Mouse (Mus musculus): ENCODE measurements at regions not wholly inside any gene's neighbourhood (a gene's known extent, or its start where the extent isn't known, plus 50 kb on each side); places are given as distances from the start of the nearest gene placed in this dataset.

GRCm38 (mm10) chr13:107514236-107514635 is 492.3 kb upstream of the Kif2a start:
- ATAC-seq (replicated peaks) = no peak
- no peaks in the 10 kb centered on the region for H3K4me1 ChIP-seq
- H3K9ac ChIP-seq = no peak overlapping the region
- H3K27ac ChIP-seq = no peak overlapping the region
- H3K4me2 ChIP-seq = no peak overlapping the region
- 85% methylated on average over 3 of the region's 3 CpGs for WGBS
- no peaks in the 10 kb centered on the region for H3K27me3 ChIP-seq (replicated peaks)
- H3K4me3 ChIP-seq = no peak overlapping the region
- no peaks in the 10 kb centered on the region for H3K36me3 ChIP-seq (replicated peaks)
- H3K9me3 ChIP-seq = no peaks in the 10 kb centered on the region

DNA sequence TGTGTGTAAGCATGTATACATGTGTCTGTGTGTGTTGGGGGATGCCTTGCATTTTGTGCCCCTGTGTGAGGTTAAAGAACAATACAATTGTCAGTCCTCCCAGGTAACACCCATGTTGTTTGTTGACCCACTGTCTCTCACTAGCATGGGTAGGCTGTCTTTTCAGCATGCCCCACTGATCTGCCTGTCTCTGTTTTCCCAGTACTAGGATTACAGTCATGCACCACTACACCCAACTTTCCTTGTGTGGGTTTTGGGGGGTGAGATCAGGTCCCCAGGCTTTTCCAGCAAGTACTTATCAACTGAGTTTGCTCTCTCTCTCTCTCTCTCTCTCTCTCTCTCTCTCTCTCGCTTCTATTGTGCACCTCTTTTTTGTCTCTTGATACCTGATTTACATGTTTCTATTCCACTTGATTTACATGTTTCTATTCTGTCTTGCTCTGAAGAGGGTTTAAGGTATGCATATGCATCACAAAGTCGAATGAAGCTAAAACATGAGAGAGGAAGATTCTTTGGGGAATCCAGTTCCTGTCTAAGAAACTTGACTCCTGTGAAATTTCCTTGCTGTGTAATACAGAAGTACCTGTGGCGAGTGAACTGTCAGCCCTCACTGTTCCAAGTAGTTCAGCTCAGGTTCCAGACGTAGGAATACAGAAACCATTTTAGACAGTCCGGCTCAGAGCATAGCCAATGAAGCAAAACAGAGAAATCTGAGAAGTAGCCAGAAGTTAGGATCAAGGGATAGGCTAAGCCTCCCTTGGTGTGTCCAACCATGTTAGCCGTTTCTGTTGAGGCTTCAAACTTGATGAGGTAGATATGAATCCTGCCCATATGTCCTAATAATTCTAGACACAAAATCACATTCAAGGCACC is 491.6 kb upstream of the Kif2a start:
- no peak overlapping the region for H3K9ac ChIP-seq
- no peak overlapping the region for H3K4me3 ChIP-seq
- no peak for ATAC-seq (replicated peaks)
- H3K27me3 ChIP-seq (replicated peaks) = no peaks in the 10 kb centered on the region
- no peaks in the 10 kb centered on the region for H3K9me3 ChIP-seq
- WGBS = 66% methylated on average over 6 of the region's 6 CpGs
- no peak overlapping the region for H3K27ac ChIP-seq
- no peaks in the 10 kb centered on the region for H3K4me1 ChIP-seq
- no peak overlapping the region for H3K4me2 ChIP-seq
- H3K36me3 ChIP-seq (replicated peaks) = no peaks in the 10 kb centered on the region

DNA sequence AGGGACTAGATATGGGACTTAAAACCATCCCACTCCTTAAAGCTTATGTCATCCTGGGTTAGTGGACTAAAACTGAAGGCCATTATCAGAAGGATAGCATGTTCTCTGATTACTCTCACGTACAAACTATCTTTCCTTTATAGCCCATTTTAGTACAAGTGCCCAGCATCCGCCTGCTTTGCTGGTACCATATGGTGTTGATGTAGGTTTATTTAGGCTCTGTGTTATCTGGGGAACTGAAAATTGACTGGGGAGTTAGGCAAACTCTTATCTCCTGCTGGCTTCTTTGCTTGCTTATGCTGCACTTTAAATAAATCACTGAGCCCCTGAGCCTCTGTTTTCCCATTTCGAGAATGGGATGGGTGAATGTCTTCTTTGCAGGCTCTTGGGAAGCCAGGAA is 485.4 kb upstream of the Kif2a start:
- H3K4me3 ChIP-seq = no peak overlapping the region
- no peak overlapping the region for H3K9ac ChIP-seq
- 73% methylated on average over 3 of the region's 3 CpGs for WGBS
- no peaks in the 10 kb centered on the region for H3K4me1 ChIP-seq
- H3K36me3 ChIP-seq (replicated peaks) = no peaks in the 10 kb centered on the region
- no peak overlapping the region for H3K4me2 ChIP-seq
- no peaks in the 10 kb centered on the region for H3K9me3 ChIP-seq
- H3K27me3 ChIP-seq (replicated peaks) = no peaks in the 10 kb centered on the region
- ATAC-seq (replicated peaks) = no peak
- H3K27ac ChIP-seq = no peak overlapping the region

DNA sequence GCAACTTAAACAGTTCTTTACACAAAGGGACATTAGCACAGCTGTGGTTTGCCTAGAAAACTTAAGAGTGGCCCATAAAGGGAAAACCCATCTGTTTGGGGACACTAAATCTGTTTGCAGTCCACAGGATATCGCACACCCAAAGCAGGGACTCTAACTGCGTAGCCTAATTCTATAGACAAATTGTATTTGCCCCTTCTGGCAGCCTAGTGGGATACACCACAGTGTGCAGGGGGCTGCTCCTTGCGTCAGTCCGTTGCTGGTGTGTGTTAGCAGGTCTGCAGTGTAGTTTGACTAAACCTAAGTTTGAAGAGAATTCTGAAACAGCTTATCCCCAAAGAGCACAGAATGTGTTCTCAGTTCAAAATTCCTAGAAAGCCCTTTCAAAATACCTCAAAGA is 484.9 kb upstream of the Kif2a start:
- no peak overlapping the region for H3K4me3 ChIP-seq
- ATAC-seq (replicated peaks) = no peak
- 80% methylated on average over 4 of the region's 4 CpGs for WGBS
- no peak overlapping the region for H3K9ac ChIP-seq
- no peaks in the 10 kb centered on the region for H3K36me3 ChIP-seq (replicated peaks)
- H3K9me3 ChIP-seq = no peaks in the 10 kb centered on the region
- H3K4me1 ChIP-seq = no peaks in the 10 kb centered on the region
- H3K27ac ChIP-seq = no peak overlapping the region
- H3K27me3 ChIP-seq (replicated peaks) = no peaks in the 10 kb centered on the region
- H3K4me2 ChIP-seq = no peak overlapping the region

GRCm38 (mm10) chr13:107505318-107505717 is 483.4 kb upstream of the Kif2a start:
- no peak overlapping the region for H3K9ac ChIP-seq
- no peak overlapping the region for H3K27ac ChIP-seq
- no peaks in the 10 kb centered on the region for H3K4me1 ChIP-seq
- no peaks in the 10 kb centered on the region for H3K9me3 ChIP-seq
- no peak for ATAC-seq (replicated peaks)
- no peak overlapping the region for H3K4me2 ChIP-seq
- H3K27me3 ChIP-seq (replicated peaks) = no peaks in the 10 kb centered on the region
- no peaks in the 10 kb centered on the region for H3K36me3 ChIP-seq (replicated peaks)
- no peak overlapping the region for H3K4me3 ChIP-seq

GRCm38 (mm10) chr13:107502261-107502660 is 480.3 kb upstream of the Kif2a start:
- Histone ChIP-seq H3K4me3 (no peak overlapping the region), H3K4me1 (no peaks in the 10 kb centered on the region), H3K4me2 (no peak overlapping the region), H3K36me3 (replicated peaks) (no peaks in the 10 kb centered on the region), H3K9ac (no peak overlapping the region), H3K27ac (no peak overlapping the region), H3K27me3 (replicated peaks) (no peaks in the 10 kb centered on the region), H3K9me3 (no peaks in the 10 kb centered on the region)
- no peak for ATAC-seq (replicated peaks)
- 23% methylated on average over 7 of the region's 7 CpGs for WGBS

DNA sequence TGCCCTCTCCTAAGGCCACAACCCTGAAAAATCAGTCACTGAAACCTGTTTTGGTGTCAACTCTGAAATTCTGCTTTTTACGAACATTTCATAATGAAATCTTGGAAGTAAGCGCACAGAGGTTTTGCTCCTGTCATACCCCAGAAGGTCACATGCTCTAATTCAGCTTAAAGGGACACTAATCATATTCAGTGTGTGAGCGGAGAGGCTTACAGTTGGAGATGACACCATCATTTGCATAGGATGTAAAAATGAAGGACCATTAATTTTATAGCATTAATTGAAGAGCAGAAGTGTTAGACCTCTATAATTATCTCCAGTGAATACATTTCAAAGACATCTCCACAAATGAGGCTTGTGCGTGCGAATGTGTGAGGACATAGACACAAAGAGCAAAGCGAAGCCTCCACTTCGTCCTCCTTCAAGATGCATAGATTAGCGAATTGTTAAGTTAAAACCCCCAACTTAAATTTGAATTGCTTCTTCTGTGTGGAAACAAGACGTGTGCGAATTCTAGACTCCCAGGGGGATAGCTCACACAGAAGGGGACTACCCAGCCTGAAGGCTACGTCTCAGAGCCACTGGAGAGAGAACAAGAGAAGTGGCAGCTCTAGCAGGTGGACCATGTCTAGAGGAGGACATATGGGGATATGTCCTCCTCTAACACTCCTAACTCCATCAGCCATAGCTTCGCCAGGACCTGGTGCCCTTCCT is 479.0 kb upstream of the Kif2a start:
- no peaks in the 10 kb centered on the region for H3K27me3 ChIP-seq (replicated peaks)
- no peak overlapping the region for H3K9ac ChIP-seq
- no peak overlapping the region for H3K4me2 ChIP-seq
- H3K4me1 ChIP-seq = no peaks in the 10 kb centered on the region
- no peak overlapping the region for H3K27ac ChIP-seq
- ATAC-seq (replicated peaks) = no peak
- H3K9me3 ChIP-seq = no peaks in the 10 kb centered on the region
- 68% methylated on average over 12 of the region's 12 CpGs for WGBS
- no peak overlapping the region for H3K4me3 ChIP-seq
- no peaks in the 10 kb centered on the region for H3K36me3 ChIP-seq (replicated peaks)

GRCm38 (mm10) chr13:107499296-107499695 is 477.4 kb upstream of the Kif2a start:
- Histone ChIP-seq H3K4me1 (peaks cover 3% of the 10 kb centered on the region; the same call in 1 of the 2 replicates), H3K27me3 (replicated peaks) (no peaks in the 10 kb centered on the region), H3K4me2 (no peak overlapping the region), H3K27ac (no peak overlapping the region), H3K9me3 (no peaks in the 10 kb centered on the region), H3K36me3 (replicated peaks) (no peaks in the 10 kb centered on the region), H3K4me3 (no peak overlapping the region), H3K9ac (no peak overlapping the region)
- no peak for ATAC-seq (replicated peaks)
- 75% methylated on average over 4 of the region's 4 CpGs for WGBS

DNA sequence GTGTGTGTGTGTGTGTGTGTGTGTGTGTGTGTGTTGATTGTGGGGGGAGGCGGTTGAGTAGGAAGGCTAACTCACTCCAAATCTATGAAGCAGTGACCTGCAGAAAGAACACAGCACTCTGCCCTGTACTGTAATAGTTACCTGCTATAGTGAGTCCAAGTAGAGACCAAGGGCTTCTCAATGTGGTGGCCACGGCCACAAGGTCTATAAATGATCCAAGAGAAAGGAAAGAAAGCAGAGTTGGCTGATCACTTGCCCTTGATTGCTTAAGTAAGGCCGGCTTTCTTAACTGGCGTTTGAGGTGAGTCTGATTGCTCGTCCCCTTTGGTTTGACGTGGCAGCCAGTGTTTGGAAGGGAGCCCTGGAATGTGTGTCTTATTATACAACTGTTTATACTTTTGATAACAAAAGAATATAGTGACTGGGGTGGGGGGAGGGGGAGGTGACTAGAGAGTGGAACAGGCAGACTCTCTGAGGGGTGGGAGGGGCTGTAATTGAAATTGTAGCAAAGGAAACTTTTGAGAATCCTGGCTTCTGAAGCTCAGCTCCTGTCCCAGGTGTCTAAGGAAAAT is 473.3 kb upstream of the Kif2a start:
- no peak overlapping the region for H3K9ac ChIP-seq
- ATAC-seq (replicated peaks) = no peak
- H3K27ac ChIP-seq = no peak overlapping the region
- no peak overlapping the region for H3K4me3 ChIP-seq
- no peaks in the 10 kb centered on the region for H3K9me3 ChIP-seq
- H3K27me3 ChIP-seq (replicated peaks) = no peaks in the 10 kb centered on the region
- 49% methylated on average over 5 of the region's 6 CpGs for WGBS
- no peaks in the 10 kb centered on the region for H3K36me3 ChIP-seq (replicated peaks)
- no peak overlapping the region for H3K4me2 ChIP-seq
- peaks cover 10% of the 10 kb centered on the region for H3K4me1 ChIP-seq

GRCm38 (mm10) chr13:107493765-107494164 is 471.8 kb upstream of the Kif2a start:
- H3K27ac ChIP-seq = no peak overlapping the region
- no peak overlapping the region for H3K9ac ChIP-seq
- no peaks in the 10 kb centered on the region for H3K9me3 ChIP-seq
- peaks cover 10% of the 10 kb centered on the region for H3K4me1 ChIP-seq
- no peaks in the 10 kb centered on the region for H3K36me3 ChIP-seq (replicated peaks)
- no peak overlapping the region for H3K4me2 ChIP-seq
- whole genome bisulfite sequencing = 81% methylated on average over 13 of the region's 13 CpGs
- H3K4me3 ChIP-seq = no peak overlapping the region
- no peak for ATAC-seq (replicated peaks)
- no peaks in the 10 kb centered on the region for H3K27me3 ChIP-seq (replicated peaks)

DNA sequence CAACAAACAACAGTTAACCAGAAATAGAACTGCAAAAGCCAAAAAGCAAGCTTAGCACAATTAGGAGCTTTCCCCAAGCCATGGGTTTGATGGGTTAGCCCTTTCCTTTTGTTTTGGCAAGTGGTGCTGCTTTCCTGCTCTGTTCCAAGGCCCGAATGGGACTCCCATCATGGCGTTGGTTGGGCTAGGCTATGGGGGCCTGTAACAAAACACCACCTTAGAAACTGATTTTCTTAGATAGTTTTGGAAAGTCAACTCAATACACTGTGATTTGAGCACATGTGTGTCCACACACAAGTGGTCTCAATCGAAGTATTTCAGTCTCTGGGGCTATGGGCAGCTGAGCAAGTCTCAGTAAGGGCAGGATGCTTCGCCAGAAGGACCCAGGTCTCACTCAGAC is 470.5 kb upstream of the Kif2a start:
- WGBS = 88% methylated on average over 4 of the region's 4 CpGs
- H3K4me3 ChIP-seq = no peak overlapping the region
- no peaks in the 10 kb centered on the region for H3K27me3 ChIP-seq (replicated peaks)
- H3K36me3 ChIP-seq (replicated peaks) = no peaks in the 10 kb centered on the region
- peaks cover 10% of the 10 kb centered on the region for H3K4me1 ChIP-seq
- no peak overlapping the region for H3K27ac ChIP-seq
- no peak overlapping the region for H3K9ac ChIP-seq
- H3K4me2 ChIP-seq = no peak overlapping the region
- no peaks in the 10 kb centered on the region for H3K9me3 ChIP-seq
- no peak for ATAC-seq (replicated peaks)

DNA sequence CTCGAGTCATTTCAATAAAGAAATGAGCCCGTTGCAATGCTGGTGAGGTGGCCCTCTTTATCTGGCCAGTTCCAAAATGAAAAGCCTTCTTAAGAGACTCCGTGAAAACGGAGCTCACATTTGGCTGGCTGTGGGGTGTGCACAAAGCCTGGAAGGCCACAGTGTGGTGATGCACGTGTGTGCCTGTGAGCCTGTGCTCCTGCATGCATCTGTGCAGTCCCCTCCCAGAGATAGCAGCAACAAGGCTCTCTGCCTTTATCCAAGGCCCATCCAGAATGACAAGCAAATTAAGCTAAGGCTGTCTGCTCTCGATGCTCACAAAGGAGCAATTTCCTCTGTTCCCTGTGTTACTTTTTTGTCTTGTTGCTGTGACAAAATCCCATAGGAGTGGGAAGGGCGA is 469.5 kb upstream of the Kif2a start:
- Histone ChIP-seq H3K27me3 (replicated peaks) (no peaks in the 10 kb centered on the region), H3K36me3 (replicated peaks) (no peaks in the 10 kb centered on the region), H3K9ac (no peak overlapping the region), H3K4me1 (peaks cover 10% of the 10 kb centered on the region), H3K27ac (no peak overlapping the region), H3K4me2 (no peak overlapping the region), H3K4me3 (no peak overlapping the region), H3K9me3 (no peaks in the 10 kb centered on the region)
- no peak for ATAC-seq (replicated peaks)
- WGBS = 28% methylated on average over 7 of the region's 7 CpGs
